Mouse (Mus musculus) heart, embryonic 16.5 days (tissue): ENCODE data around the gene C87436. TPM values are rescaled to one million over a fixed set of nuclear protein-coding genes. Genes with fewer than 3 reads are reported as not detected.

Experiments
- ATAC-seq: fragments of 200-750 bp; cut with Nextera tagmentation; replicated peaks from 2 replicates; pipeline ENCODE4 v1.8.0; 2017; ENCODE audit warnings: moderate number of reproducible peaks; ENCODE audit not compliant: insufficient read depth, low FRiP score; ENCODE audit errors: extremely low read depth
- H3K27ac ChIP-seq: fragments of 300-500 bp; sonication (generic); 2 replicates; pipeline ENCODE4 v1.5.1; 2014; ENCODE audit warnings: mild to moderate bottlenecking, low read length, control low read depth, moderate library complexity
- H3K27me3 ChIP-seq: fragments of 300-500 bp; sonication (generic); 2 replicates; pipeline ENCODE4 v1.6.1; 2014; ENCODE audit warnings: low read length, mixed read lengths; ENCODE audit not compliant: control insufficient read depth, insufficient read depth
- H3K36me3 ChIP-seq: fragments of 300-500 bp; sonication (generic); 2 replicates; pipeline ENCODE4 v1.6.1; 2014; ENCODE audit not compliant: control insufficient read depth, insufficient read depth
- H3K4me1 ChIP-seq: fragments of 300-500 bp; sonication (generic); 2 replicates; pipeline ENCODE4 v1.6.1; 2014; ENCODE audit warnings: low read length, mixed read lengths; ENCODE audit not compliant: control insufficient read depth, insufficient read depth
- H3K4me2 ChIP-seq: fragments of 300-500 bp; sonication (generic); 2 replicates; pipeline ENCODE4 v1.6.1; 2014; ENCODE audit warnings: low read depth, mild to moderate bottlenecking, control low read depth, low read length
- H3K4me3 ChIP-seq: fragments of 300-500 bp; sonication (generic); 2 replicates; pipeline ENCODE4 v1.5.1; 2014; ENCODE audit warnings: mild to moderate bottlenecking, control low read depth, low read length
- H3K9ac ChIP-seq: fragments of 300-500 bp; sonication (generic); 2 replicates; pipeline ENCODE4 v1.6.1; 2014; ENCODE audit warnings: low read length, control low read depth
- H3K9me3 ChIP-seq: fragments of 300-500 bp; sonication (generic); replicated peaks from 2 replicates; pipeline ENCODE4 v1.6.1; 2016; ENCODE audit warnings: low read length; ENCODE audit not compliant: control insufficient read depth
- WGBS: fragments of 180-500 bp; shearing (Covaris S2); extraction: QIAGEN DNeasy Blood & Tissue Kit; methylation state at CpG from one replicate; pipeline ENCODE4 v1.1.7; 2014; 5-methylcytosine and 5-hydroxymethylcytosine counted together
- polyA plus RNA-seq: library from polyadenylated mRNA; unstranded; fragments of >200 nt; fragmentation: Nextera tagmentation; extraction: Ambion mirVana; gene quantifications from 2 replicates; pipeline ENCODE4 v1.2.1, GENCODE M21; 2015

C87436 gene
- polyA plus RNA-seq, 1 experiment from 2014 or later = 20.1 TPM

DNA sequence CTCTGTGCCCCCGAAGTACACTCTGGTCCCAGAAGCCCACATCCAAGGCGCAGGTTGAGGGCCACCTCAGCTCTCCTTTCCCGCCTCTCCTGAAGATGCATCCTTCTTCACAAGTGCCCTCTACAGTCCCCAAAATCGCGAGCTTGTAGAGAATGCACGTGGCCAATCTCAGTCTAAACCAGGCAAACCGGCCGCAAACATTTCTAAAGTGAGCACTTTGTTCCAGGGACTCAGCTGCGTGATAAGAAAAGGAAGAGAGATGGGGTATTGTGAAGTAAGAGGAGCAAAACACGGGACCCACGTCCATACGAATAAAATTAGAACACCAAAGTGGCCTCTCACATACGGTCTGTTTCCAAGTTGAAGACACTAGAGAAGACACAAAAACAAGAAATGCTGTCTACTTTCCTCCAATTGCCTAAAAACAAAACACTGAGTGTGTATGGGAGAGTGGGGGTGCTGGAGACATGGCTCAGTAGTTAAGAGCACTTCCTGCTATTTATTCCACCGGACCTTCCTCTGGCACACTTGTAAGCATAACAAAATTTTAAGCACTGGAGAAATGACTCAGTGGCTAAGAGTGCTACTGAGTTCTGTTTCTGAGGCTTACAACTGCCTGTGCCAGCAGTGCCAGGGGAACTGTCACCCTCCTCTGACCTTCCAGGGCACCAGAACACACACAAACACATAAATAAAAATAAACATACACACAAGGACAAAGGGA, 40.8 kb upstream of the C87436 start:
- peaks cover 3% of the 10 kb centered on the region; the same call in 1 of the 2 replicates for H3K36me3 ChIP-seq
- ATAC-seq = peak; percentile 15
- H3K4me3 ChIP-seq = peak overlapping the region; percentile 81
- 3% methylated on average over 14 of the region's 14 CpGs for WGBS
- no peaks in the 10 kb centered on the region for H3K9me3 ChIP-seq
- no peaks in the 10 kb centered on the region for H3K27me3 ChIP-seq
- H3K4me2 ChIP-seq = peak overlapping the region; percentile 88
- H3K4me1 ChIP-seq = peaks cover 27% of the 10 kb centered on the region
- H3K9ac ChIP-seq = peak overlapping the region; percentile 81
- H3K27ac ChIP-seq = peak overlapping the region; percentile 84

DNA sequence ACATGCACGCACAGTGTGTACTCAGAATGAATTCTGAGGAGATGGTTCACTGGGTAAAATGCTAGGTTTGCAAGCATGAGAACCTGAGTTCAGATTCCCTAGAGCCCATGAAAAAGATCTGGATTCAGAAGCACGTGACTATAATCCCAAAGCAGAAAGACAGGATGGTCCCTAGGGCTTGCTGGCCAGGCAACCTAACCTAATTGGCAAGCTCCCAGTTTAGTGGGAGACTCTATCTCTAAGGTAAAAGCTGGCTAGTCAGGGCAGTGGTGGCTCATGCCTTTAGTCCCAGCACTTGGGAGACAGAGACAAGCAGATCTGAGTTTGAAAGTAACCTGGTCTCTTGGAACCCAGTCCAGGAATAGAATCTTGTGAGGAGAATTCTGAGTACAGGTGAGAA, 39.2 kb upstream of the C87436 start:
- no peak for ATAC-seq
- no peaks in the 10 kb centered on the region for H3K27me3 ChIP-seq
- WGBS = 81% methylated on average over 2 of the region's 2 CpGs
- H3K4me1 ChIP-seq = peaks cover 27% of the 10 kb centered on the region
- no peak overlapping the region for H3K4me2 ChIP-seq
- H3K36me3 ChIP-seq = peaks cover 3% of the 10 kb centered on the region; the same call in 1 of the 2 replicates
- H3K9ac ChIP-seq = no peak overlapping the region
- H3K9me3 ChIP-seq = no peaks in the 10 kb centered on the region
- no peak overlapping the region for H3K27ac ChIP-seq
- no peak overlapping the region for H3K4me3 ChIP-seq

DNA sequence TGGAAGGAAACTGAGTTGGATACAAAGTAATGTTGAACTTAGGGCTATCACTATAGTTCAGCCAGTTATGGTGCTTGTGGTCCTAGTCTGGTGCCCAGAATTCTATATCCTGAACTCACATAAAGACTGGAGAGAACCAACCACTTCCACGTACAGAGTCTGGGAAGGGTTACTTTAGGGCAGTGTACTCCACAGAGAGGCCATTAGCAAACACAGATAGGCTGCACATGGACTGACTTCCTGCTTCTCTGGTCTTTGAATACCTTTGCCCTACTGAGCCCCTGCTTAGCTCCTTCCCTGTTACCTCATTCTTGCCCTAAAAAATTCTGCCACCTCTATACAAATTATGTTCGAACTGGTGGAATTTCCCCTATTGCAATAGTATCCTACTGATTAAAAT, 38.2 kb upstream of the C87436 start:
- Histone ChIP-seq H3K36me3 (no peaks in the 10 kb centered on the region), H3K4me2 (no peak overlapping the region), H3K27ac (no peak overlapping the region), H3K4me1 (peaks cover 23% of the 10 kb centered on the region), H3K9ac (no peak overlapping the region), H3K9me3 (no peaks in the 10 kb centered on the region), H3K4me3 (no peak overlapping the region), H3K27me3 (no peaks in the 10 kb centered on the region)
- WGBS = 71% methylated on average over 2 of the region's 2 CpGs
- no peak for ATAC-seq

DNA sequence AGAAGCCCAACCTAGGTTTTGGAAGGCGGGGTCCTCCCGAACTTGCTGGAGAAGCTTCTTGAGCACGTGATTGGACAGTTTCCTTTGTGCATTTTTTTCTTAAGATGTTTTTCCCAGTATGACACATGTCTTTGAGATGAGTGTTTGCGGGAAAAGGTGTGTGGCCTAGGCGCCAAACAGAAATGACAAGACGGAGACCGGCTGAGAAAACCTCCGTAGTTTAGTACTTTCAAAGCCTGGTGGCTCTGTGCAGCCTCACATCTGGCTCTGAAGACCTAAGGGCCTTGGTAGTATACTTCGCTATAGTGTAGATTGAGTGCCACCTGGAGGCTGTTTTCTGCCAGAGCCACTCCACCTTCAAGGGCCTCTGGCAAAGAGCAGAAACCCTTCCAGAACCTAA, 37.2 kb upstream of the C87436 start:
- Histone ChIP-seq H3K9me3 (no peaks in the 10 kb centered on the region), H3K36me3 (no peaks in the 10 kb centered on the region), H3K27me3 (no peaks in the 10 kb centered on the region), H3K4me1 (peaks cover 18% of the 10 kb centered on the region), H3K4me2 (peak overlapping the region; percentile 69), H3K4me3 (peak overlapping the region; percentile 46), H3K27ac (no peak overlapping the region), H3K9ac (peak overlapping the region; percentile 43)
- 5% methylated on average over 9 of the region's 9 CpGs for WGBS
- ATAC-seq = no peak; the same call in 1 of the 2 replicates

DNA sequence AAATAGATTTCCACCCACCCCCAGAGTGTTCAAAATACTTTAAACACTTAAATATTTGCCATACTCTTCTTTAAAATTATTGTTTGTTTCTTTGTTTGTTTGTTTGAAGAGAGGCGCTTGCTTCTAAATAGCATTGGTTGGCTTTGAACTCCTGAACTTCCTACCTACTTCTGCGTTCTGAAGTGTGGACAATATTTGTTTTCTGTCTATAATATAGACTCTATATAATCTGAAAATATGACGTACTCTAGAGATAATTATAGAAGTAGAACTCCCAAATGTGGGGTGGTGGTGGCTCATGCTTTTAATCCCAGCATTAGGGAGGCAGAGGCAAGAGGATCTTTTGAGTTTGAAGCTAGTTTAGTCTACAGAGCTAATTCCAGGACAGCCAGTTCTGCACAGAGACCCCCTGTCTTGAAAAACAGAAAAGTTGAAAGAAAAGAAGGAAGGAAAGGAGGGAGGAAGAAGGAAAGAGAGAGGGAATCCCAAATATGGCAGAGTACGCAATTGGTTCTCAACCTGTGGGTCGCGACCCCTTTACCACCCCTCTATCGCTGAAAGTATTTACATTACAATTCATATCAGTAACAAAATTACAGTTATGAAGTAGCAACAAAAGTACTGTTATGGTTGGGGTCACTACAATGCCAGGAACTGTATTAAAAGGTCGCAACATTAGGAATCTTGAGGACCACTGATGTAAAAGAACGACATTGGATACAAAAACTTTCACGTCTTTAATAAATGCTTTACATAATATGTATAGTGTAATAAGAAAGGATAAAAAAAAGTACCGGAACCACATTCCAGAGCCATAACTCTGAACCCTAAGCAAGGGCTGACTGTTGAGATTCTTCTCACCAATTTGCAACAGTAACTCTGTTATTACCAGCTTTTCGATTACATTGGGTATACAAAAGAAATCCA, 35.2 kb upstream of the C87436 start:
- ATAC-seq = no peak

DNA sequence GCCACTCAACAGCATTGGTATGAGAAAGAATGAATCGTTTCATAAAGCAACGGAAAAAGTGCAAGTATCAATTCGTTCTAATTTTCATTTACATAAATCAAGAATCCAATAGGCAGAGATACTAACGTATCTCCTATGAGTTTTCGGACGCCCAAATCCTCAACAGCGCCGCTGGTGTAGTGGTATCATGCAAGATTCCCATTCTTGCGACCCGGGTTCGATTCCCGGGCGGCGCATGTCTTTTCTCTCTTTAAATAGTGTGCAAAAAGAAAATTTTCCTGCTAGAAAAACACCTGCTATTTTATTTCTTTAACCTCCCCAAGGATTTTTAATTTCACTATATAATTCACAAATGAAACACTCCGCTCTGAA, 34.5 kb upstream of the C87436 start:
- WGBS = 2% methylated on average over 15 of the region's 15 CpGs
- Histone ChIP-seq H3K36me3 (no peaks in the 10 kb centered on the region), H3K4me1 (peaks cover 11% of the 10 kb centered on the region), H3K9me3 (no peaks in the 10 kb centered on the region), H3K9ac (peak overlapping the region; percentile 65), H3K27me3 (no peaks in the 10 kb centered on the region), H3K4me3 (peak overlapping the region; percentile 92), H3K27ac (peak overlapping the region; percentile 100), H3K4me2 (peak overlapping the region; percentile 52)
- peak; percentile 58 for ATAC-seq

More for the DNA sequence above, 35.2 kb upstream of the C87436 start:
- Histone ChIP-seq H3K9me3 (no peaks in the 10 kb centered on the region), H3K27ac (no peak overlapping the region), H3K9ac (peak overlapping the region; percentile 65), H3K4me1 (peaks cover 11% of the 10 kb centered on the region), H3K36me3 (no peaks in the 10 kb centered on the region), H3K4me2 (peak overlapping the region; percentile 52), H3K27me3 (no peaks in the 10 kb centered on the region), H3K4me3 (peak overlapping the region; percentile 92)
- 39% methylated on average over 12 of the region's 12 CpGs for WGBS

DNA sequence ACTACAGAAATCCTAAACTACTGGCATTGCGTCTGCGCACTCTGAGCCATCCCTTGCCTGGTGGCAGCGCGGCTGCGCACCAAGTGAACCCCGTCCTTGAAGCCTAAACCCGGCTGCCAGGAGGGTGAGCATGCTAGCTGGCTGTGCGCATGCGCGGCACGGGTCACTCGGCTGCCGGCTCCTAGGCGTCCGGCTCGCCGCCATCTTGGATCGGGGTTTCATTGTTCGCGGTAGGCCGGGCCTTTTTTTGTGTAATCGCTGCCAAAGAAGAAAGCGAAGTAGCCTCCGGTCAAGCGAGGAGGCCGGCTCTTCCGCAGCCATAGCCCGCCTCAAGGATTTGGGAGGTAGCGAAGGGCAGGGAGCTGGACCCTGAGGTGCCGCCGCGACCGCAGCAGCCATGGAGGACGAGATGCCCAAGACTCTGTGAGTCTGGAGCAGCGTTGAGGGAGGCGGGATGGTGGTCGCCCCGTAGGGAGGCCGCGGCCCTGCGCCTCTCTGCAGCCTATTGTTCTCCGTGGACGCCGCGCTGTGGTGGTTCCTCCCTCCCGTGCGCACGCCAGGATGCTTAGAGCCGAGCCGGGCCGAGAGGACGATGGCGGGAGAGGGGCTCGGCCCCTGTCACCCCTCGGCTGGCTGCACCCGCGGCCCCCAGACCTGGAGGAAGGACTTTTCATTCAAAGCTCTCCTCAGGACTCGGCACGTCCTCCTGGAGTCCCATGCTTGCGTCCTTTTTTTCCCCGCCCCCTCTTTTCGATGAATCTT, 33.9 kb upstream of the C87436 start, which contains the start of gene Tia1:
Tia1 (plus strand) TSS at position 120 of the 762 bp plus-strand sequence.
- Histone ChIP-seq H3K36me3 (no peaks in the 10 kb centered on the region), H3K4me3 (peak within 1 kb of the TSS; percentile 92), H3K9ac (peak within 1 kb of the TSS; percentile 98), H3K4me2 (peak within 1 kb of the TSS; percentile 80), H3K27ac (peak within 1 kb of the TSS; percentile 100), H3K27me3 (no peaks in the 10 kb centered on the region), H3K4me1 (peaks cover 11% of the 10 kb centered on the region), H3K9me3 (no peaks in the 10 kb centered on the region)
- under 1% methylated on average over 62 of the region's 62 CpGs for WGBS
- peak; percentile 96 for ATAC-seq

DNA sequence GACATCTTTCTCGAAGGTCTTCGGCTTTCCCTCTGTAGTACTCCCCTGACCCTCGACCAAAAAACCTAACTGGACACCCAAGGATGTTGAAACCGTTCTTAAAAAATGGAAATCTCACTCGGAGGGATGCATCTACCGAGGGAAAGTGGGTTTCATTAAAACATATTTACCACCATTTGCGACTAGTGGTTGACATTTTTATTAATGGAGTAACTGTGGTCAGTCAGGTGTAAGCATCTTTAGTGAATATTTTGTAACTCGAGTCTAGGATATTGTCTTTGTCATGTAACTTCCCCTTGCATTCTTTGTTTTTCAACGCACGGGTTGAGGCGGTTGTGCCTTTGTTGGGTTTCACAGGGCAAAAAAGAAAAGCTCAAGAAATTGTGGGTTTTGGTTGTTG, 33.2 kb upstream of the C87436 start:
- H3K27ac ChIP-seq = peak overlapping the region; percentile 100
- no peak for ATAC-seq
- no peaks in the 10 kb centered on the region for H3K36me3 ChIP-seq
- under 1% methylated on average over 11 of the region's 11 CpGs for WGBS
- no peaks in the 10 kb centered on the region for H3K9me3 ChIP-seq
- H3K4me1 ChIP-seq = peaks cover 11% of the 10 kb centered on the region
- peak overlapping the region; percentile 92 for H3K4me3 ChIP-seq
- peak overlapping the region; percentile 98 for H3K9ac ChIP-seq
- H3K27me3 ChIP-seq = no peaks in the 10 kb centered on the region
- H3K4me2 ChIP-seq = peak overlapping the region; percentile 80
